Mouse (Mus musculus): Measurements from ENCODE around the gene Prss16.

GRCm38 (mm10) chr13:22040464-22041141 lies 31.1 kb upstream of the Prss16 start:
- no peak for TF ChIP-seq E2F4 (IDR thresholded peaks at IDR 0.05; ENCODE audit: borderline replicate concordance, low read depth, low read length)
- TF ChIP-seq TCF12 (IDR thresholded peaks at IDR 0.05; ENCODE audit: low read depth, low read length): no peak
- TF ChIP-seq POLR2A (IDR thresholded peaks at IDR 0.05; ENCODE audit: control insufficient read depth in 1 of 2, insufficient read depth in 1 of 2, low read depth in 1 of 2, low read length in 2 of 2, poor library complexity in 1 of 2): peak in 1 of 2 experiments; percentile 93; a peak in 3 of 4 replicates
- no peak for TF ChIP-seq CTCF (IDR thresholded peaks at IDR 0.05 in 2 of 3, conservative IDR thresholded peaks at IDR 0.05 in 1 of 3; ENCODE audit: control insufficient read depth in 1 of 3, insufficient read depth in 1 of 3, low read depth in 2 of 3, low read length in 3 of 3, poor library complexity in 1 of 3, severe bottlenecking in 1 of 3)
- no peak for TF ChIP-seq MAFK (IDR thresholded peaks at IDR 0.05; ENCODE audit: borderline replicate concordance, low read depth, low read length)
- no peak for TF ChIP-seq POLR2AphosphoS2 (IDR thresholded peaks at IDR 0.05; ENCODE audit: low read length)
